Mouse (Mus musculus): ENCODE measurements around the gene Dcdc2c.
A peak's percentile ranks its signal among the peaks of the same experiment; 100 is the strongest.

DNA sequence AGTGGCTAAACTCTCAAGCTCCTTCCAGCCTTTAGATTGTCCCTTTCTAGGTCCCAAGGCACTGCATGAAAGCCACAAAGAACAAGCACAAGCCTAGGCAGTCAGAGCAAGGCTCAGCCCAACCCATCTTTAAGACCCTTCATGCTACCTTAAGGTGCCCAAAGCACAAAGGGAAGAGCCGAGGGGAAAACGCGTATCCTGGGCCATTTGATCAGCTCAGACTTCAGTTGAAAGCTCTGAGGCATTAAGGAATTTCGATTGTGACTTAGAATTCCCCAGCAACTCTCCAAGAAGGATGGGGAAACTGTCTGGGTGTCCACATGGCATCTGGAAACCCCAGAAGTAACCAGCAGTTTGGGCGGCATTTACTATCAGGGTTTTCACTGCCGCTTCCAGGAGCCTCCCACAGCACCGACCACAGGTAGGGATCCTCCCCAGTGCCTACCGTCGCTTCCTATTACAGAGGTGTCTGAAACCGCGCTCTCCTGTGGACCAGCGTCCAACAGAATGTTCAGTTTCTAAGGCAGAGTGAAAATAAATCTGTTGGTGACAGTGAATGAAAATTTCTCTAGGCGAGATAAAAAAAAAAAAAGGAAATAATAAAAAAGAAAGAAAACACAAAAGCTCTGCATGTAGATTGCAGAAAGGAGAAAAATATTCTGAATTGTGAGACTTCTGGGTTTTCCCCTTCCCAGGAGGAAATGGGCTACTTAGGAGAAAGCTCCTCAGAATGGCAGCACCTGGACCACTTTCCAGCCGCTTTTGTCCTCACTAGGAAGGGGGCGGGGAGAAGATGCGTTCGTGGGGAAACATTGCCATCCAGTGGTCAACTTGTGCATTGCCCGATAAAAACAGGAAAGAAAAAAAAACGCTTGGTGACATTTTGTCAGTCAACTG is 120.1 kb downstream of the Dcdc2c start:
- peak; percentile 78 for TF ChIP-seq CTCF (conservative IDR thresholded peaks at IDR 0.05; ENCODE audit: low read length)
- TF ChIP-seq POU5F1 (IDR thresholded peaks at IDR 0.05; ENCODE audit: borderline replicate concordance, low read length): no peak
- TF ChIP-seq NANOG (IDR thresholded peaks at IDR 0.05; ENCODE audit: borderline replicate concordance, low read length): no peak

Measured in E14TG2a.4 (cell line).